Mouse (Mus musculus): Measurements from ENCODE around the gene Carmil1. TPM values are rescaled to one million over a fixed set of nuclear protein-coding genes. Genes with fewer than 3 reads are reported as not detected.

The Carmil1 gene
- total and polyA plus RNA-seq, 2 experiments from 2014 or later: 39.3 to 50.9 TPM

DNA sequence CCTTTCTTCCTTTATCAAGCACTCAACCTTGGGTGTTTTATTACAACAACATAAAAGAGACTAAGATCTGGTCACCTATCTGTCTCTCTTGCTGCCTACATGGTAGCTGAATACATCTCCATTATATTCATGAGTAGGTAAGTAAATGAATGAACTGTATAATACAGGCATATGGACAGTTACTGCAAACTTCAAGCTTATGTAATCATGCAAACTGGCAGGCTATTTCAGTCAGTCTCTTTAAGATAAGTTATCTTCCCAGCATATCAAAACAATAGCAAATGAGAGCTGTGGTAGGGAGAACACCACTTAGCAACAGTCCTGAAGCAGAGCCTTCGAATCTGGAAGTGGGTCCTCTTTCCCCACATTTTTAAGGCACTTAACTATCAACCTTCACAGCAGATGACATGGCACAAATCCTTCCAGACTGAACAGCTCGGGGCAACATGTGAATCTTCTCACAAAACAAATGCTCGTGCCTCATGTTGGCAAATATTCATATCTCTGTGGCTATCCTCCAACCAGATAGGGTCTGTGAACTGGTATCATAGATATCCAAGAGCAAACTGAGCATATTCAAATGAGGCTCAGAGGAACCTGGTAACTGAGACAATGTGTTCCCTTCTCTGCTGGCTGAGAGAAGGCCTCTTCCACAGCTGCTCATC lies 42.0 kb downstream of the Carmil1 start:
- Histone ChIP-seq H3K27ac (no peak overlapping the region), H3K4me1 (ENCODE audit: insufficient read depth, low read length) (0 out of 2 replicates have a peak, but pooled peaks cover 3% of the 10 kb centered on the region), H3K9me3 (ENCODE audit: low read length) (no peaks in the 10 kb centered on the region), H3K36me3 (ENCODE audit: insufficient read depth, low read length) (no peaks in the 10 kb centered on the region), H3K4me3 (ENCODE audit: low read length) (no peak overlapping the region), H3K4me2 (ENCODE audit: low read depth, low read length) (no peak overlapping the region), H3K9ac (replicated peaks; ENCODE audit: low read length) (no peak overlapping the region), H3K27me3 (ENCODE audit: insufficient read depth, low read length) (no peaks in the 10 kb centered on the region)
- TF ChIP-seq CTCF (IDR thresholded peaks at IDR 0.05; ENCODE audit: low read depth): no peak
- ATAC-seq (no peak), DNase-seq (ENCODE audit: low spot score) (no peak)
- 77% methylated on average over 3 of the region's 3 CpGs for WGBS

GRCm38 (mm10) chr13:24236736-24237135 lies 43.9 kb downstream of the Carmil1 start:
- Histone ChIP-seq H3K4me2 (ENCODE audit: low read depth, low read length) (no peak overlapping the region), H3K27me3 (ENCODE audit: insufficient read depth, low read length) (no peaks in the 10 kb centered on the region), H3K4me1 (ENCODE audit: insufficient read depth, low read length) (0 out of 2 replicates have a peak, but pooled peaks cover 5% of the 10 kb centered on the region), H3K9ac (replicated peaks; ENCODE audit: low read length) (no peak overlapping the region), H3K27ac (no peak overlapping the region), H3K9me3 (ENCODE audit: low read length) (no peaks in the 10 kb centered on the region), H3K4me3 (ENCODE audit: low read length) (no peak overlapping the region), H3K36me3 (ENCODE audit: insufficient read depth, low read length) (no peaks in the 10 kb centered on the region)
- no peak for DNase-seq (ENCODE audit: low spot score)
- 43% methylated on average over 4 of the region's 4 CpGs for WGBS
- ATAC-seq: no peak
- no peak for TF ChIP-seq CTCF (IDR thresholded peaks at IDR 0.05; ENCODE audit: low read depth)

- Histone ChIP-seq H3K9me3 (ENCODE audit: low read length) (no peaks in the 10 kb centered on the region), H3K27me3 (ENCODE audit: insufficient read depth, low read length) (no peaks in the 10 kb centered on the region), H3K4me1 (ENCODE audit: insufficient read depth, low read length) (0 out of 2 replicates have a peak, but pooled peaks cover 5% of the 10 kb centered on the region), H3K4me2 (ENCODE audit: low read depth, low read length) (no peak overlapping the region), H3K9ac (replicated peaks; ENCODE audit: low read length) (no peak overlapping the region), H3K27ac (no peak overlapping the region), H3K4me3 (ENCODE audit: low read length) (no peak overlapping the region), H3K36me3 (ENCODE audit: insufficient read depth, low read length) (no peaks in the 10 kb centered on the region)
- no peak for TF ChIP-seq CTCF (IDR thresholded peaks at IDR 0.05; ENCODE audit: low read depth)
- WGBS: 81% methylated on average over 6 of the region's 6 CpGs
- DNase-seq (ENCODE audit: low spot score) (no peak), ATAC-seq (no peak)
Measured at GRCm38 (mm10) chr13:24232750-24233149, 47.8 kb downstream of the Carmil1 start.

DNA sequence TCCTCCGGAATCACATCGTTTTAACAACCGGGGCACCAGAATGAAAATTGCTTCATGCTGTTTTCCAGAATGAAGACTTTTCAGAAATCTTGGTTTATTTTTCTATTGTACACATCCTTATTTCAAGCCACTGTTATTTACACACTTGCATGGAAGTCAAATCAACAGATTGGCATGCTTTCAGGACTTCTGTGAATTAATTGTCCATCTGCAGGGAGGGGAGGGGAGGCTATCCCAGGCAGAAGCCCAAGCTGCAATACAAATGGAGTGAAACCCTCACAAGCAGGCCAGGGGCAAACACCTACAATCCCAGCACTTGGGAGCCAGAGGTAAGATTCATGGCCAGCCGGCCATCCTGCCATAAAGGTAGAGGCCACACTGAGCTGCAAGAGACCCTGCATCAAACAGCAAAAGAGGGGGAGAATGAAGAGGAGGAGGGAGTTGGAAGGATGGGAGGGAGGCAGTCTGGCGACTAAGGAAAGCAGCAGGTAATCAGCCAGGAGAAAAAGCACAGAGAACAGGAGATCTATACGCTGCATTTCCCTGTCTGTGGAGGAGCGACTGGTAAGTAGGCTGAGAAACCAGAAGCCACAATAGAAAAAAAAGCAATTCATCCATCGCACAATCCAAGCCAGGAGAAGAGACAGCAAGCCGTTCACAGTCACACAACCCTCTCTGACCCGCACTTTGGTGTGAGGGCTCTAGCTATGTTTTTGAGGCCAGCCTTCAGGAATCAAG lies 48.7 kb downstream of the Carmil1 start:
- Histone ChIP-seq H3K4me1 (ENCODE audit: insufficient read depth, low read length) (0 out of 2 replicates have a peak, but pooled peaks cover 5% of the 10 kb centered on the region), H3K4me2 (ENCODE audit: low read depth, low read length) (no peak overlapping the region), H3K9me3 (ENCODE audit: low read length) (no peaks in the 10 kb centered on the region), H3K4me3 (ENCODE audit: low read length) (no peak overlapping the region), H3K27ac (peak overlapping the region; percentile 20; the same call in 1 of the 2 replicates), H3K27me3 (ENCODE audit: insufficient read depth, low read length) (no peaks in the 10 kb centered on the region), H3K36me3 (ENCODE audit: insufficient read depth, low read length) (no peaks in the 10 kb centered on the region), H3K9ac (replicated peaks; ENCODE audit: low read length) (no peak overlapping the region)
- ATAC-seq (no peak), DNase-seq (ENCODE audit: low spot score) (no peak)
- no peak for TF ChIP-seq CTCF (IDR thresholded peaks at IDR 0.05; ENCODE audit: low read depth)
- WGBS: 73% methylated on average over 10 of the region's 10 CpGs

DNA sequence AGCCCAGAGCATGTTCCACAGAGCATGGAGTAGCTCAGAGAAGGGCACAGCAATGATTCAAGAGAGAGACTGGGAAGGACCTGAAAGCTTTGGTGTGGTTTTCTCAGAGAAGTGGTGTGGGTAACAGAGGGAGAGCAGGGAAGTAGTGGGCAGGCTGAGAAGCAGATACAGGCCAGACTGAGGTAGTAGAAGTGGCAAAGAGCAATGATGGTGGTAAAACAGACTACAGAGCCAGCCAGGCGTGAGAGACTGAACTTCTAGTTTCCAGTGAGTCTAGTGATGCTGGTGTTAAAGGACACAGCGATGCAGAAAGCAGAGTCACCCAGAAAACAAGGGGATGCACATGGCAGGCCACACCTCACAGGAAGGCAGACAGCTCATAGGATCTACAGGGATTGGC lies 49.4 kb downstream of the Carmil1 start:
- WGBS: 94% methylated on average over 2 of the region's 2 CpGs
- TF ChIP-seq CTCF (IDR thresholded peaks at IDR 0.05; ENCODE audit: low read depth): no peak
- H3K4me2 ChIP-seq (ENCODE audit: low read depth, low read length): no peak overlapping the region

GRCm38 (mm10) chr13:24230541-24231095 lies 50.0 kb downstream of the Carmil1 start:
- H3K4me3 ChIP-seq (ENCODE audit: low read length): no peak overlapping the region
- 88% methylated on average over 4 of the region's 4 CpGs for WGBS
- H3K4me1 ChIP-seq (ENCODE audit: insufficient read depth, low read length): 0 out of 2 replicates have a peak, but pooled peaks cover 5% of the 10 kb centered on the region

More for the DNA sequence above, 49.4 kb downstream of the Carmil1 start:
- no peak for DNase-seq (ENCODE audit: low spot score)
- Histone ChIP-seq H3K9me3 (ENCODE audit: low read length) (no peaks in the 10 kb centered on the region), H3K27ac (no peak overlapping the region), H3K4me1 (ENCODE audit: insufficient read depth, low read length) (0 out of 2 replicates have a peak, but pooled peaks cover 5% of the 10 kb centered on the region), H3K4me3 (ENCODE audit: low read length) (no peak overlapping the region), H3K36me3 (ENCODE audit: insufficient read depth, low read length) (no peaks in the 10 kb centered on the region), H3K9ac (replicated peaks; ENCODE audit: low read length) (no peak overlapping the region), H3K27me3 (ENCODE audit: insufficient read depth, low read length) (no peaks in the 10 kb centered on the region)
- no peak for ATAC-seq

More at GRCm38 (mm10) chr13:24230541-24231095, 50.0 kb downstream of the Carmil1 start:
- Histone ChIP-seq H3K27ac (no peak overlapping the region), H3K4me2 (ENCODE audit: low read depth, low read length) (no peak overlapping the region), H3K9me3 (ENCODE audit: low read length) (no peaks in the 10 kb centered on the region), H3K27me3 (ENCODE audit: insufficient read depth, low read length) (no peaks in the 10 kb centered on the region), H3K36me3 (ENCODE audit: insufficient read depth, low read length) (no peaks in the 10 kb centered on the region), H3K9ac (replicated peaks; ENCODE audit: low read length) (no peak overlapping the region)
- TF ChIP-seq CTCF (IDR thresholded peaks at IDR 0.05; ENCODE audit: low read depth): no peak
- DNase-seq (ENCODE audit: low spot score) (no peak), ATAC-seq (no peak)
